Mouse (Mus musculus): ENCODE measurements around the gene Galntl5. TPM values are rescaled to one million over a fixed set of nuclear protein-coding genes. Genes with fewer than 3 reads are reported as not detected.

The Galntl5 gene
- total and polyA plus RNA-seq, 3 experiments: not detected

DNA sequence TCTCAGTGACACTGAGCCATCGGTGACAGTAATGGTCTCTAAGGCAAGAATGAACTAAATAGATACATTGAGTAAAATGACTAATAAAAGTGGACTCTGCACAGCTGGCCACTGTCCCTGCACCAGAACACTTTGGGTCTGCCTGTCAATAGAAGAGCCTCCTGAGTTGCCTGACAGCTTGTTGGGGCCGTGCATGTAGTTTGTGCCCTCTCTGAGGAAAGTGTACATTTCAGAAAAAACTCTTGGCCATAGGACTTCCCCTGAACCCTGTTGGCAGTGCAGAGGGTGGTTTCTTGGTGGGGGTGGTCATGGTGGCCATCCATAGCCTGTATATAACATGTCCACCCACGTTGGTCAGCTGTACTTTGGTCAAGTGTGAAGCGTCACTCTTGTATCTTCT, 73.2 kb downstream of the Galntl5 start:
- no peak overlapping the region for H3K9ac ChIP-seq (ENCODE audit: low read depth, low read length)
- H3K79me2 ChIP-seq (replicated peaks; ENCODE audit: control insufficient read depth, insufficient read depth, low read length): no peaks in the 10 kb centered on the region
- TF ChIP-seq CTCF (IDR thresholded peaks at IDR 0.05): no peak
- no peak for TF ChIP-seq POLR2A (IDR thresholded peaks at IDR 0.05; ENCODE audit: insufficient read depth, low read depth, low read length)
- no peak for TF ChIP-seq EP300 (IDR thresholded peaks at IDR 0.05; ENCODE audit: insufficient read depth, low read depth, low read length)
- no peak overlapping the region for H3K27ac ChIP-seq
- H3K27me3 ChIP-seq (ENCODE audit: control insufficient read depth, insufficient read depth, low read length): no peaks in the 10 kb centered on the region
- DNase-seq: no peak
- WGBS: 95% methylated on average over 4 of the region's 4 CpGs
- H3K4me3 ChIP-seq: no peak overlapping the region
- H3K4me1 ChIP-seq (ENCODE audit: control insufficient read depth, insufficient read depth, low read length): no peaks in the 10 kb centered on the region
- intact Hi-C loops (cut with DNase I): no loop called here
- peaks cover 8% of the 10 kb centered on the region for H3K36me3 ChIP-seq (ENCODE audit: control insufficient read depth, insufficient read depth, low read length)

DNA sequence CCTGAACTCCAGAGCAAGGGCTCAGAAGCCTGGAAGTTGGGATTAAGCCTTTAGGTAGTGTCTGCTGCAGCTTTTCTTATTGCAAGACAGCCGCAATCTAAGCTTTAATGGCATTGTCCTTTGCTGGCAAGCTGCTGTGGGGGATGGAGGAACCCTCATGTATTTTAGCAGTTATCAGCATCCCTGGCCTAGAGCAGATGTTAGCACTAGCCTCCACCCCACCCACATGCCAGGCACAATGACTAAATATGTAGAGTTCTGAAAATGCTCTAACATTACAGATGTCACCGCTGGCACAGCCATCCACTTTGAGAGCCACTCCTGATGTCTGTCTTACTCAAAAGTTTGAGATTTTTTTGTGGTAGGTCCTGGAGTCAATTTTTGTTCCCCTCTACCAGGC, 75.4 kb downstream of the Galntl5 start:
- Histone ChIP-seq H3K36me3 (ENCODE audit: control insufficient read depth, insufficient read depth, low read length) (peaks cover 8% of the 10 kb centered on the region), H3K9ac (ENCODE audit: low read depth, low read length) (no peak overlapping the region), H3K27me3 (ENCODE audit: control insufficient read depth, insufficient read depth, low read length) (no peaks in the 10 kb centered on the region)

DNA sequence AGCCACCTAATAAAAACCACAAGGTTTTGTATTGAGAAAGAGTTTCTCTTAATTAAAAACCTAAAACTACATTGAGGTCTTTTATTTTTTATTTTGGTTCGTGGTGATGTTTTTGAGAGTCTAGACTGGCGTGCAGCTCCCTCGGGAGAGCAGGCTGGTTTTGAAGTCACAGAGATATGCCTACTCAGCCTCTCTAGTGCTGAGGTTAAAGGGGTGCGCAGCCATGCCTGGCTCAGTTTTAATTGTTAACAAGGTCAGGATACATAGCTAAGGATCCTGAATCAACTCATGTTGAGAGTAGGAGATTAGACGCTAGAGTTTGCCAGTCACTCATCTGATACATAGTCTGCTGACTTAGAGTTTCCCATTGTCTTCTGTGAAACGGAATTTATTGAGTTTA, 80.2 kb downstream of the Galntl5 start:
- DNase-seq: no peak
- 78% methylated on average over 6 of the region's 6 CpGs for WGBS

More for the DNA sequence above, 75.4 kb downstream of the Galntl5 start:
- 91% methylated on average over 2 of the region's 2 CpGs for WGBS
- TF ChIP-seq CTCF (IDR thresholded peaks at IDR 0.05): no peak
- no peak for TF ChIP-seq EP300 (IDR thresholded peaks at IDR 0.05; ENCODE audit: insufficient read depth, low read depth, low read length)
- TF ChIP-seq POLR2A (IDR thresholded peaks at IDR 0.05; ENCODE audit: insufficient read depth, low read depth, low read length): no peak
- Histone ChIP-seq H3K27ac (no peak overlapping the region), H3K4me1 (ENCODE audit: control insufficient read depth, insufficient read depth, low read length) (no peaks in the 10 kb centered on the region), H3K4me3 (no peak overlapping the region), H3K79me2 (replicated peaks; ENCODE audit: control insufficient read depth, insufficient read depth, low read length) (no peaks in the 10 kb centered on the region)
- intact Hi-C loops (cut with DNase I): no loop called here
- no peak for DNase-seq

DNA sequence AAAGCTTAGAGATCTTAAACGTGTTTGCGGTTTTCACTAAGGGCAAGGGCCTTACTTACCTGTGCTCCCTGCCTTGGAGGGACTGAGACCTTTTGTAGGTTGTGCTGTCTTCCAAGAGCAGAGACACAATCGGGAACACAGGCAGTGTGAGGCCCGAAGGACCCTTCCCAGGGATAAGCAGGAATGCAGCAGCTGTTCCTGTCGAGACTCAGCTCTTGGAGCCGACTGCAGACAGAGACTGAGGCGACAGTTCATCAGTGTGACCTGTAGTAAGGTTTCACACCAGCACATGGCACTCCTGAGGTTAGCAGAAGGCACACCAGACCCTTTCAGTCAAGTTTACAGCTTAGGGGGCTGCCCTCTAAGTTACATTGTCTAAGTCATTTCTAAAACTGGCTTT, 81.0 kb downstream of the Galntl5 start:
- no peak overlapping the region for H3K27ac ChIP-seq
- no peak overlapping the region for H3K4me3 ChIP-seq
- no peak for DNase-seq
- intact Hi-C loops (cut with DNase I): no loop called here
- H3K36me3 ChIP-seq (ENCODE audit: control insufficient read depth, insufficient read depth, low read length): no peaks in the 10 kb centered on the region
- no peak overlapping the region for H3K9ac ChIP-seq (ENCODE audit: low read depth, low read length)
- no peak for TF ChIP-seq EP300 (IDR thresholded peaks at IDR 0.05; ENCODE audit: insufficient read depth, low read depth, low read length)
- H3K27me3 ChIP-seq (ENCODE audit: control insufficient read depth, insufficient read depth, low read length): no peaks in the 10 kb centered on the region
- WGBS: 72% methylated on average over 7 of the region's 7 CpGs
- no peaks in the 10 kb centered on the region for H3K79me2 ChIP-seq (replicated peaks; ENCODE audit: control insufficient read depth, insufficient read depth, low read length)
- no peaks in the 10 kb centered on the region for H3K4me1 ChIP-seq (ENCODE audit: control insufficient read depth, insufficient read depth, low read length)

More for the DNA sequence above, 80.2 kb downstream of the Galntl5 start:
- TF ChIP-seq EP300 (IDR thresholded peaks at IDR 0.05; ENCODE audit: insufficient read depth, low read depth, low read length) (no peak), CTCF (IDR thresholded peaks at IDR 0.05) (no peak), POLR2A (IDR thresholded peaks at IDR 0.05; ENCODE audit: insufficient read depth, low read depth, low read length) (no peak)
- Histone ChIP-seq H3K36me3 (ENCODE audit: control insufficient read depth, insufficient read depth, low read length) (no peaks in the 10 kb centered on the region), H3K9ac (ENCODE audit: low read depth, low read length) (no peak overlapping the region), H3K79me2 (replicated peaks; ENCODE audit: control insufficient read depth, insufficient read depth, low read length) (no peaks in the 10 kb centered on the region), H3K27me3 (ENCODE audit: control insufficient read depth, insufficient read depth, low read length) (no peaks in the 10 kb centered on the region), H3K4me1 (ENCODE audit: control insufficient read depth, insufficient read depth, low read length) (no peaks in the 10 kb centered on the region), H3K27ac (no peak overlapping the region), H3K4me3 (no peak overlapping the region)
- intact Hi-C loops (cut with DNase I): no loop called here

DNA sequence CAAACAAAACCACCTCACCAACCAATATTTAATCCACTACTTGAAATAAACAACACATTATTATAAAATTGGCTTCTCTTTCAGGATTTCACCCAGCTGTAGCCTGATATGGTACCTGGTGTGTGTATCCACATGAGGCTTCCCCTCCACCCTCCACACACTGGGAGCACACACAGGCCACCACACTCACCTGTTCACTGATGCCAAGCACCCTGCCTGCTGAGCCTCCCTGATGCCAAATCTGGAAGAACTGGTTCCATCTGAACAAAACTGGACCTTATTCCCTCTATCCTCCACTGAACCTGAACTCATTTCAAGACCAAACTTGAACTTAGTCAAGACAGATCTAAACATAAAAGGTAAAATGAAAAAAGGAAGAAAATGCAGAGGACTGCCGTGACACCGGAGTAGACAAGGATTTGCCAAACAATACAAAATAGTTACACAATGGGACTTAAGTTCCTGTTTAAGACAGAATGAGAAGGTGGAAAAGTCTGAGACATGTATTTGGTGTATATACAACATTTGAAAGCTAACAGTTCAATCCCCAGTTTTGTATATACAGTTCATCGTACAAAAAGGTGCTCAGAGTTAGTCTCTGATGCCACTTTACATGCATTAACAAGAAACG, 87.1 kb downstream of the Galntl5 start:
- intact Hi-C loops (cut with DNase I): no loop called here
- Histone ChIP-seq H3K79me2 (replicated peaks; ENCODE audit: control insufficient read depth, insufficient read depth, low read length) (no peaks in the 10 kb centered on the region), H3K27ac (no peak overlapping the region), H3K4me1 (ENCODE audit: control insufficient read depth, insufficient read depth, low read length) (no peaks in the 10 kb centered on the region), H3K36me3 (ENCODE audit: control insufficient read depth, insufficient read depth, low read length) (no peaks in the 10 kb centered on the region), H3K9ac (ENCODE audit: low read depth, low read length) (no peak overlapping the region), H3K27me3 (ENCODE audit: control insufficient read depth, insufficient read depth, low read length) (no peaks in the 10 kb centered on the region), H3K4me3 (no peak overlapping the region)
- no peak for DNase-seq
- 86% methylated on average over 4 of the region's 4 CpGs for WGBS
- TF ChIP-seq EP300 (IDR thresholded peaks at IDR 0.05; ENCODE audit: insufficient read depth, low read depth, low read length): no peak
- no peak for TF ChIP-seq CTCF (IDR thresholded peaks at IDR 0.05)
- no peak for TF ChIP-seq POLR2A (IDR thresholded peaks at IDR 0.05; ENCODE audit: insufficient read depth, low read depth, low read length)

Small RNA genes lying within 50 kb of the gene (microRNA-seq; reads per million reads assigned to microRNA genes)
- 0 reads per million in 2 experiments for gene Gm26051

Other genes starting within 250 kb of the Galntl5 start
- gene Prkag2, start 80.8 kb upstream of the Galntl5 start, total RNA-seq (2021): 10 to 100 TPM; 23.9 to 25.9 TPM
- gene Prkag2, start 80.8 kb upstream of the Galntl5 start, polyA plus RNA-seq (2012; rRNA removed): 25.2 and 30.0 TPM in 2 replicates
- gene Galnt11, start 40.4 kb downstream of the Galntl5 start, total RNA-seq (2021): 10 to 100 TPM; 19.9 to 21.1 TPM
- gene Galnt11, start 40.4 kb downstream of the Galntl5 start, polyA plus RNA-seq (2012; rRNA removed): 14.2 and 28.9 TPM in 2 replicates
- not detected for gene E130116L18Rik, start 41.7 kb downstream of the Galntl5 start, total RNA-seq (2021)
- not detected in 2 replicates for gene E130116L18Rik, start 41.7 kb downstream of the Galntl5 start, polyA plus RNA-seq (2012; rRNA removed)